Mouse (Mus musculus) left cerebral cortex, postnatal 10 days (tissue): Measurements from ENCODE around the gene Pigb. TPM values are rescaled to one million over a fixed set of nuclear protein-coding genes. Genes with fewer than 3 reads are reported as not detected.

Experiments
- DNase-seq, 2 experiments: peaks; one replicate each; pipeline ENCODE4 v3.0.0; 2021 to 2022; ENCODE audit warnings: low spot score in 2 of 2, mixed read lengths in 1 of 2; ENCODE audit errors: extremely low spot score in 1 of 2
- intact Hi-C: fragments of 180-260 bp; cut with DNase I; formaldehyde crosslinking; loops from one replicate; pipeline ENCODE4 v1.15.1; 2025
- total RNA-seq, 2 experiments: library from RNA; stranded (reverse); gene quantifications; 2 replicates each; pipeline ENCODE4 v1.2.3; 2021

Gene Pigb
- total RNA-seq, 2 experiments from 2014 or later, result 15.0 to 16.6 TPM

DNA sequence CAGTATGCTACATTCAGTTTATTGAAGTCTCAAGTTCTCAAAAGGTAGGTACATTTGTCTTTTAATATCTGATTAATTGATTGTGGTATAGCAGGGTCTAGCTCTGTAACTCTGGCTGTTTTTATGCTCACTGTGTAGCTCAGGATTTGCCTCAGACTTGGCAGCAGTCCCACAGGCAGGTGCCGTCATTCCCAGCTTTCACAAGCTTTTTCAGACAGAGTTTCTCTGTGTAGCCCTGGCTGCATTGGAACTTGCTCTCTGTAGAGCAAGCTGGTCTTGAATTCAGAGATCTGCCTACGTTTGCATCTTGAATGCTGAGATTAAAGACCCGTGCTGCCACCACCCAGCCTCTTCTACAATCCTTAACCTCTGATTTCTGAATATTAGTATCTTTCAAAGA is 38.0 kb downstream of the Pigb start:
- DNase-seq, result no peak
- intact Hi-C loops, result no loop called here

DNA sequence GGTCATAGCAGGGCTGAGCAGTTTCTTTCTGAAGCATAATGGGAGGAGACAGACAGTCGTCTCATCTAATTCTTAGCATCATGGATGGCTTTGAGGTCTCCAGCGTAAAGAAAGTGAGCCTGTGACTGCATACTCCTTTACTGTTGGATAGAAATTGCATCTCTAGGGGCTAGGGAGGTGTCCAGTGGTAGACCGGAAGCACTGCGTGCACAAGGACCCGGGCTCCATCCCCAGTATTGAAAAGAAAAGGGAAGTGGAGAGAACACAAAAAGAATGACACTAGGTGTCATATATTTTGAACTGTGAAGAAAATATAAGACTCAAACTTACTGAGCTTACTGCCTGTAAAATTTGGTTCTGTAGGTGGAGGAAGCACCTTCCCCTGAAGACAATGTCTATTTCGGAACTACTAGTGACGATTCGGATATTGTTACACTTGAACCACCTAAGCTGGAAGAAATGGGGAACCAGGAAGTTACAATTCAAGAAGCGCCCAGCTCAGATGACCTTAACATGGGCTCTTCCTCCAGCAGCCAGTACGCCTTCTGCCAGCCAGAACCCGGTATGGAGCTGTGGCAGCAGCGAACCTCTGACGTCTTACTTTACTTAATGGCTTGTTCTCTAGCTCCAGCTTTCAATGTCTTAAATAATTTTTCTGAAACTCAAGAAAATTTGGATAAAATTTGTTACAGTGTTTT is 38.7 kb downstream of the Pigb start:
- intact Hi-C loops, result no loop called here
- no peak for DNase-seq

DNA sequence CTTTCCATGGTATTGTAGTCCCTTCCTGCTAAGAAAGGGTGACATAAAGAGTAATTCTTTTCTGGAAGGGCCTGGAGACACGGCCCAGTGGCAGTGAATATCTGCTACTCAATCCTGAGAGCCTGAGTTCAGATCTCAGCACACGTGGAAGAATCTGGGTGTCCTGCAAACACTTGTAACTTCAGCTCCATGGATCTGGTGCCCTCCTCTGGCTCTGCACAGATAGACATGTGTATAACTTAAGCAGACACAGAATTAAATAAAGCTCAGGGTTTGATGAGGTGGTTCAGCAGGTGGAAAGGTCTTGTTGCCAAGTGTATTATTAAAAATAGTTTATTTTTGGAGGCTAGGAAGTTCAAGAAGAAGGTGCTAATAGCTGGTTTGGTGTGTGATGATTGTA is 39.7 kb downstream of the Pigb start:
- DNase-seq, result no peak
- intact Hi-C loops, result no loop called here

DNA sequence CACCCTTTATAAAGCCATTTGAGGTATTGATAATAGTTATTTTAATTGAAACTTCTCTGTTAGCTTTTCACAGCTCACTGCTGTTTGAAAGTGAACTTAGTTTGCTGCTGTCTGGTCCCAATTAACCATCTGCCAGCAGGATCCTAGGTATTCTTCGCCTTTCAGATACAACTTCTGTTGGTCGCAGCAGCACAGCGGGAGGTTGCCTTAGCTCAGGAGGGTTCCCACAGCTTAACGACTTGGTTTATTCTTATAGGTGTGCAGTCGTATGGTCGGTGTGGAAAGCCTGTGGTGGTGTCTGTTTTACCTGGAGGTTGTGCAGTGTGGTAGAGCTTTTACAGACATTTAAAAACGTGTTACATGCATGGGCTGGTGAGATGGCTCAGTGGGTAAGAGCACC is 43.4 kb downstream of the Pigb start:
- DNase-seq, result no peak
- intact Hi-C loops, result no loop called here

DNA sequence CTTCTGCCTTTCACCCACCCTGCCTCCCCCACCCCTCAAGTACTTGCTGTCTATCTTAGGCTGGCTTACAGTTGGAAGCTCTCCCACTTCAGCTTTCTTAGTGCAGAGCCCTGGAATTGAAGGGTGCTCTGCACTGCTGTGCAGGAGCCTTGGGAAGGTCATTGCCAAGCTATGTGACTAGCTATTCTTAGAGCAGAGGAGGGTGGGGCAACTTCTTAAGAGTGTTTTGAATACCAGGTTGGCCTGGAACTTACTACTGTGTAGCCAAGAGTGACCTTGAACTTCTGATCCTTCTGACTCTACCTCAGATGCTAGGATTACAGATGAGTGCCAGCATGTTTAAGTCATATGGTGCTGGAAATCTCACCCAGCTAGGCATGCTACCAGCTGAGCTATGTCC is 44.0 kb downstream of the Pigb start:
- intact Hi-C loops, result no loop called here

DNA sequence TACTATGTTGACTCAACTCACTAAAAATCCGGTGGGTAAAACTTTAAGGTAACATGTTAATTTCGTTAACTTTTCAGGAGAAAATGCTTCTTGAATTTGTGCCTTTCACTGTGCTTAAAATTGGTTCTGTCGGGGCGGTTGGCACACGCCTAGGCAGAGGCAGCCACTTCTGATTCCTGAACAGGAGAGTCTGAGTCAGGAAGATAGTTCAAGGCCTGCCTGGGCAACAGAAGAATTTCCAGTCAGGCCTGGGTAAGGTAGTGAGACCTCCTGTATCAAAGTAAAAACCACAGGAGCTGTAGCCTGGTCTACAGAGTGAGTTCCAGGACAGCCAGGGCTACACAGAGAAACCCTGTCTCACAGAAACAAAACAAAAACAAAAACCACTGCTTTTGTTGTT is 47.6 kb downstream of the Pigb start:
- no peak for DNase-seq
- intact Hi-C loops, result no loop called here

More for the DNA sequence above, 44.0 kb downstream of the Pigb start:
- no peak for DNase-seq

DNA sequence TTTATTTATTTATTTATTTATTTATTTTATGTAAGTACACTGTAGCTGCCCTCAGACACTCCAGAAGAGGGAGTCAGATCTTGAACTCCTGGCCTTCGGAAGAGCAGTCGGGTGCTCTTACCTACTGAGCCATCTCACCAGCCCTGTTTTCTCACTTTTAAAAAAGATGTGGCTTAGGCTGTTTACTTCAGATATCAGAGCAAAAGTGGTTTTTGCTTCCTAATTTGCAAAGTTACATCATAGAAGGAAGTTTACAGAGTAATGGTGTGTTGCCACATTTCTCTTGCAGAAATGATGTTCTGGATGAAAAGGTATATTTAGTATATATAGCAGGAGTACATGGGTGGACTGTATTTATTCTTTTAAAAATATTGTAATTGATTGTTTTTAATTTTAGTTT is 48.8 kb downstream of the Pigb start:
- no peak for DNase-seq
- intact Hi-C loops, result no loop called here

DNA sequence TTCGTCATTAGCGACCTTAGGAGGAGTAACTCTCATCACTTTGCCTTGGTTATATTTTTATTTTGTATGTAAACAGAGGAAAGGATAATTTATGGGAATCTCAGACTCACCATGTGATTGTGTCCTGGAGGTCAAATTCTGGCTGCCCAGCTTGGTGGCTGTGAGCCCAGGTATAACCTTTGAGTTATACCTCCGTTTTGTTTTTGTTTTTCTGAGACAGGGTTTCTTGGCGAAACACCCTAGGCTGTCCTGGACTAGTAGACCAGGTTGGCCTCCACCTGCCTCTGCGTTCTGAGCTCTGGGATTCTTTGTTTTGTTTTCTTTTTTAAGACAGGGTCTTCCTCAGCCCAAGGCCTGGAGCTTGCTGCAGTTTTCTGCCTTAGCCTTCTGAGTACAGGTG is 51.5 kb downstream of the Pigb start:
- DNase-seq, result no peak
- intact Hi-C loops, result loop anchor here (5.0 kb wide), 1 partner anchor 49 kb away; no protein-coding TSS in a partner anchor

DNA sequence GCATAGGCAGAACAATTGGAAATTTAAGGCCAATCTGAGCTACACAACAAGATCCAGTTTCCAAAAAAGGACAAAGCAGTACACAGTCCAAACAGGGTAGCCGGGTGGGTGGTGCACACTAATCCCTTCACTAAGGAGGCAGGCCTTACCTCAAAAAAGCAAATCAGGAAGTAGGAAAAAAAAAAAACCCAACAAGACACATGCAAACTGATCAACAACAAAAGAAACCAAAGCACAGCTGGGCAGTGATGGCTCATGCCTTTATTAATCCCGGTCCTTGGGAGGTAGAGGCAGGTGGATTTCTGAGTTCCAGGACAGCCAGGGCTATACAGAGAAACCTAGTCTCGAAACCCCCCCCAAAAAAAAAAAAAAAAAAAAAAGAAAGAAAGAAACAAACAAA is 52.5 kb downstream of the Pigb start:
- intact Hi-C loops, result loop anchor here (5.0 kb wide), 1 partner anchor 50 kb away; no protein-coding TSS in a partner anchor

DNA sequence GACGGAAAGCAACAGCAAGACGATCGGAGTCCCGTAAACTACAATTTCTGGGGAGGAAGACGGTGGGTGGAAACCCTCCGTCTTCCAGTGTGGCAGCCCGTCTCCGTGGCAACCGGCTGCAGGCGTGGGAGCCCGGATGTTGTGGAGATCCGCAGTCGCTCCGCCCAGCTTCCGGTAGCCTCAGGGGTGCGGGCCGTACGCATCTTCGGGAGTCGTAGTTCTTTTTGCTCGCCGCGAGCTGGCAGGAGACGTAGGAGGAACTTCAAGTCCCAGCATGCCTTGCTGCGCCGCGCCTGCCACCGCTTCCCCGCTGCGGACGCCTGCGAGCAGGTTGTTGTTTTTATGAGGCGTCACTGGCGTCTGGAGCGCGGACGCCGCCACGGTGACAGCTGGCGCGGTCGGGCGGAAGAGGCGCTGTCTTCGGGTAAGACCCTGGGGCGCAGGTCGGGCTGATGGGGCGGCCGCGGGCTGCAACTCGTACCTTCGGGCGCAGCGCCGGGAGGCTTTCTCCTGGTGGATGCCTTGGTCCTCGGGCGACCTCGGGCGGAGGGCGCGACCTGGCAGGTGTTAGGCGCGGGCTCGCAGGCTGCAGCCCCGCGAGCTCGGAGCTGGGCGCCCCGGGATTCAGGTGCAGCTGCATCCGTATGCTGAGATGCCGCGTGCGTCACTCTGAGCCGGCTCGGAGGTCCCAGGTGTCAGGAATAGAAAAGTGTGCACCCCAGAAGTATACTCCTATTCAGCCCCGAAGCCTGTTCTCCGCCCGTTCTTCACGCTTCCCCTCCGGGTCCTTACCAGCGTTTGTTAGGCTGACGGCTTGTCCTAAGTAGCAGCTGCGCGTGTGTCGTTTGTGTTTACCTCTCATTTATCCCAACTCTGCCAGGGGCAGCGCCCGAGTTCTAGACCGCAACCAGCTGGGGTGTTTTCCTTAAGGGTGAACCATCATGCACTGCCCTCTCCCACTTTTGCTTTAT is 54.6 kb downstream of the Pigb start, which contains the start of the genes Ccpg1os and Ccpg1:
Ccpg1os (minus strand) TSS at position 133 of the 971 bp plus-strand sequence.
Ccpg1 (plus strand) TSS at position 180 of the 971 bp plus-strand sequence.
- intact Hi-C loops, result loop anchor here (5.0 kb wide), 1 partner anchor 52 kb away; no protein-coding TSS in a partner anchor
- DNase-seq, result peak; percentile 98 to 99

More for the DNA sequence above, 52.5 kb downstream of the Pigb start:
- no peak for DNase-seq

DNA sequence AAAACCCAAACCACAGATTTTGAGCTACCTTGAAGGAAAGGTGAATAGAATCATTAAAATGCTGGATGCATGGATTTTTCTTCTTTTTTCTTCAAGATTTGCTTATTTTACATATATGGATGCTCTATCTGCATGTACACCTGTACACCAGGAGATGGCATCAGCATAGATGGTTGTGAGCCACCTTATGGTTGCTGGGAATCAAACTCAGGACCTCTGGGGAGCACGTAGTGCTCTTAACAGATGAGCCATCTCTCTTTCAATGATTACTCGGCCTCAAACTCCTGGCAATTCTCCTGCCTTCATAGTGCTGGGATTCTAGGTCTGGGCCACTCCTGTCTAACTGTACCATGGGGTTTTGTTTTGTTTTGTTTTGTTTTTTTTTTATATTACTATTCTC is 57.1 kb downstream of the Pigb start:
- DNase-seq, result no peak
- intact Hi-C loops, result no loop called here

DNA sequence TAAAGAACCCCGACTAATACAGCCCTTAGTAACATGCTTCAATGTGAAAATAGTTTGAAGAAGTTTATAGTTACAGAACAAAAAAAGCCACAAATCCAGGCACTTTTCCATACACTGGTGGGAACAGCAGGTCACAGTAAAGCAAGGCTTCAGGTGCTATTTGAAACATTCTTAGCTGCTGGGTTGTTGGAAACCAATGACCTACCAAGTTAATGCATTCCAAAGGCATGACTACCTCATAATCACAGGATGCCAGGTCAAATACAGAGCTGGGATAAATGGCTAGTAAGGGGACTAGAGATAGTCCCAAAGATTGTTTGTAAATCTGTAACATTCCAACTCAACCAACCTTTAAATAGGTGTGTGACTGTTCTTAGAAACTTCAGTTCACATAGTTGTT is 64.9 kb downstream of the Pigb start:
- intact Hi-C loops, result no loop called here
- DNase-seq, result no peak

DNA sequence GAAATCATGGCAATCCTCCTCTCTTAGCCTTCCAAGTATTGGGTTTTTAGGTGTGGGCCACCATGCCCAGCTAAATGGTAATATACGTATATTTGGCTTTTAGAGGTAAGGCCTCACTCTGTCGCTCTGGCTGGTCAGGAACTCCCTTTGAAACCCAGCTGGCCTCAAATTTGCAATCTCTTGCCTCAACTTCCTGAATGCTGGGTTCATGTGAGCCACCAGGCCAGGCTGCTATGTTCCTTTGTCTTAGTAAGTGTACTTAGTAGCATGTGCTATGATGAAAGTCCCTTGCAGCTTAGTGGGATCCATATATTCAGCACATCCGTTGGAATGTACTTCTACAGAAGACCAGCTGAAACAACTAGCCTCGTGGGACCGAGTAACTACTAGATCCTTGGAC is 65.4 kb downstream of the Pigb start:
- no peak for DNase-seq
- intact Hi-C loops, result no loop called here

DNA sequence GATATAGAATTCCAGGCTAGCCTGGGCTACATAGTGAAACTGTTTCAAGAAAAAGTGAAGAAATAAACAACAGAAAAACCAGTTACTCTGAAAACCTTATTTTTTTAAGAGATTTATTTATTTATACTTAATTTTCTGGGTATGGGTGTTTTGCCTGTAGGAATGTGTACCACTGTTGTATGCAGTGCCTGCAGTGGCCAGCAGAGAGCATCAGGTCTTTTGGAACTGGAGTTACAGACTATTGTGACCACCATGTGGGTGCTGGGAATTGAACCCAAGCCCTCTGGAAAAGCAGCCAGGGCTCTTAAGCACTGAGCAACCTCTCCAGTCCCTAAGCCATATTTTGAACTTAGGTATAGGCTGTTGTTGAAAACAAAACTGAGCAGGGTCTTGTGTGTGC is 67.2 kb downstream of the Pigb start:
- intact Hi-C loops, result no loop called here
- DNase-seq, result no peak

DNA sequence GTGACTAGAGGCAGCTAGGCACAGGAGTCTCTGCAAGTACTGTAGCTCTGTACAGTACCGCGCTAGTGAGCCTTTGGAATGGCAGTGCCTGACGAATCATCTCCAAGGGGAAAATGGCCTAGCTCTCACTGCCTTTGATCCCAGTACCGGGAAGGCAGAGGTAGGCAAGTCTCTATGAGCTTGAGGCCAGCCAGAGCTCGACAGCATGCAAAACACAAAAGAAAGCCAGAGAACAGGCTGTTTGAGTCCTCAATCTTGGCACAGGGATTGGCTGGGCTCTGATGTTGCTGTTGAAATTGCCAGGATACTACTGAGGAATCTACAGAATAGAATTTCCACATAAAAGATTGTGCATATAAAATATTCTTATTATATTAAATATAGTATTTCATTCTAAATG is 67.7 kb downstream of the Pigb start:
- no peak for DNase-seq
- intact Hi-C loops, result no loop called here

DNA sequence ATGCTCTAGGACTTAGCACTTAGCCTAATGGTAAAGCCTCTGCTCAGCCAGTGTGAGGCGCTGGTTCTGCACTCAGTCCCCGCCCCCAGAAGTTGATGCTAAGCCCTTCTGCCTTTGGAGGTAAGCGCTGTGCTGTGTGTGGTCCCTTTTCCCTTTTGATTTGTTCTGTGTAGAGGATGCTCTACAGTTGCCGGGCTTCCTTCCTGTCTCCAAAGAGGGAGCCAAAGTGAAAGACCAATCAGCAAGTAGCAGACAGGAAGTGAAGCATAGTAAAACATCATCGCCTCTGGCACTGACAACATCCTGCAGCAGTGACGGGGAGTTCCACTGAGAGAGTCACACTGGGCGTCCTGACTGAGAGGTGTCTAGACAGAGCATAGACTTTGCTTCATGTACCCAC is 70.3 kb downstream of the Pigb start:
- intact Hi-C loops, result no loop called here

DNA sequence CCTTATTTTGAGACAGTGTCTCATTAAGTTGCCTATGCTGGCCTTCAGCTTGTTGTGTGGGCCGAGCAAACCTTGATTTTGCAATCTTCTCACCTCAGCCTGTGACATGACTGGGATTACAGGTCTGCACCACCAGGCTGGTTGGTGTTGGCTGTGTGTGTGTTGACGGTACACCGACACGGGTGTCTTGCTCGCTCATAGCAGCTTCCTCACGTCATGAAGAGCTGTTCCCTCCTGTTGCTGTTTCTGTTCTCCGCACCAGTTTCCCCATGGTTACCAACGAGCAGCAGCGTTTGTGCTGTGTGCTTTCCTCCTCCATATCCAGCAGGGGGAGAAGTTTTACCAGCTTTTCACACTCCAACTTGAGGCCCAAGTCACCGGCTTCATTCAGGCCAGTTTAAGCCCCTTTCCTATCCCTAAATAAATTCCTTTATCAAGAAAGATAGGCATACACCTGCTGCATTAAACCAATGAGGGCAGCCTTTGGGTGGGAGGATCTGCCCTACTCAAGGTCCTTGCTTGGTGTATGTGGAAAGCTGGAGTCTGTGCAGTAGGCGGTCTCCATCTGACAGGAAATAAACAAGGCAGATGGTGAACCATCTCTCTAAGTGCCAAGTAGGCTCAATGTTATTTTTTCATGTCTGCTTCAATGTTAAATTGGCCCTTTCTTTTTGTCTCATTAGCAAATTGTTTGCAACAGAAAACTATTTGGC is 71.7 kb downstream of the Pigb start:
- intact Hi-C loops, result no loop called here
- DNase-seq, result peak; percentile 61 to 72

More for the DNA sequence above, 70.3 kb downstream of the Pigb start:
- DNase-seq, result peak in 1 of 2 experiments; percentile 62

DNA sequence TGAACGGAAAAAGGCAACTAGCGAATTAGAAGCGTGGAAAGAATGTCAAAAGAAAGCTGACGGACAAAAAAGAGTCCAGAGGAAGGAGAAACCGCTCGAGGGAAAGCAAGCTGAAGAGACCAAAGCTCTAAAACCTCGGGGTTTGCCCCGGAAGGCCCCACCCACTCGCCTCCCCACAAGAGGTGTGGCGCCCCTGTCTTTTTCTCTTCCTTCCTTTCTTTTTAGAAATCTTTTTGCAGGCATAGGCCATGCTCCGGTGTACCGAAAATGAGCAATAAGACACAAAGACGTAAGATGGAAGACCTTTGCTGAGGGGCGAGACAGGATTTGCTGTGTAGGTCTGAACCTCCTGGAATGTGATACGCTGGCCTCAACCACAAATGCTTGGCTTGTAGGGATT is 78.2 kb downstream of the Pigb start:
- intact Hi-C loops, result no loop called here
- no peak for DNase-seq

DNA sequence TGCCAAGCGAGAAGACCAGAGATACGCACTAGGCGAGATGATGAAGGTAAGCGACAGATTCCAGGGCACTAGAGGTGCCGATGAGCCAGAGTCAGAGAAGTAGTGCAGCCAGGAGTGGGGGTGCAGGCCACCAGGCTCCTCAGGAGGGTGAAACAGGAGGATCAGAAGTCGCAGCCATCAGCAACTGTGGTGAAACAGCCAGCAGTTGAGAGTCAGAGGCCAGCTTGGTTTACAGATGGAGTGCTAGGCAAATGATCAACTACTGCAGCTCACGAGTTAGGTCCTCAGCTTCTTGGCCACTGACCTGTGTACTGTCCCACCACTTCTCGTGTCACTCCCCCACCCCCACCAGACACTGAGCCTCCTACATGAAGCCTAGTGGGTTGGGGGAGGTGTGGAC is 78.8 kb downstream of the Pigb start:
- DNase-seq, result no peak
- intact Hi-C loops, result no loop called here
